Mouse (Mus musculus) spleen, adult 12 weeks (tissue): ENCODE results near the gene Nav2.

ENCODE experiments used
- DNase-seq: peaks from one replicate; pipeline ENCODE4 v3.0.0; 2022; ENCODE audit warnings: low spot score

Nav2 gene

GRCm38 (mm10) chr7:49522411-49523114 lies 614.0 kb downstream of the Nav2 start:
- no peak for DNase-seq

DNA sequence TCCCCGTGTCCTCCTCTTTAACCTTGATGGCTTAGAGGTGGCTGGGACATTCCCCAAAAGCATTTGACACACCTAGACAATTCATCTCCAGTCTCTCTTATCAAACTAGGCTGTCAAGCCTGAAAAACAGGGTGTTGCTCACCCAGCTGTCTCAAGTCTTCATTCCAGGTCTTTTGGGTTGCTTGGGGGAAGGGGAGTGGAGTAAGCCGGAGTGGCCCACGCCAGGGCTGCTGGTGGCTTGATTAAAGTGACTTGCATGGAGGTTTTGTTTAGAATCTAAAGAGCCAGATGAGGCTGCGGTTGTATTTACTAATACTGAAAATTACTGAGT lies 614.6 kb downstream of the Nav2 start:
- no peak for DNase-seq

DNA sequence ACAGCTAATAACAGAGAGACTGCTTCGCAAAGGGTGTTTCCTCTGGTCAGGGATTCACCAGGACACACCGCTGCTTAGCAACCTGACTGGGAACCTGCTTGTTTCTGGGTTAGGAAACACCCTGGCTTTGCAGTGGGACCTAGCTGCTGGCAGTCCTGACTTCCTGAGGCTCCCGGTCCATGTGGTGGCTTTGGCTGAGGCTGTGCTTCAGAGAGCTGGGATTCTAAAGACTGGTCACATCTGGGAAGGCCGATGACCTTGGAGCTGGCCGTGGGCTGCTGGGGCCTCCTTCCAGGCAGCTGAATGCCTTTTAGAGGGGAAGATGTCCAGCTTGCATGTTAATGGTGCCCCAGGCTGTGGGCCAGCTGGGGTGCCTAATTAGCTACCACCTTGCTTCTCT lies 615.2 kb downstream of the Nav2 start:
- no peak for DNase-seq

GRCm38 (mm10) chr7:49525348-49526100 lies 617.0 kb downstream of the Nav2 start:
- no peak for DNase-seq

DNA sequence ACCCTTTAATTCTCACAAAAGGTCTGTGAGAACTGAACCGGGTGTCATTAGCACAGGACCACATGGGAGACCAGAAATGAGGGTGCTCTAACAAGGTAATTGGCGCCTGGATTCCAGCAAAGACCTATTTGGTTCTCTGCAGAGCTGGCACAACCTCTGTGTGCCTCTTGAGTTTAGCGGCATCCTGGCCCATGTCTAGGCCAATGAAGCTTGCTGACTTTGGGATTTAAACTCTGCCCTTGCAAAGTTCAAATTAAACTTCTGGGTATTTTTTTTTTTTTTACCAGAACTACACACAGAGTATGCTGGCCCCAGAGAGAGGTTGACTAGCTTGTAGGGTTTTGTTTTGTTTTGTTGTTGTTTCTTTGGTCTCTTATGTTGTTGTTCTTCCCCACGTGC lies 617.6 kb downstream of the Nav2 start:
- no peak for DNase-seq

- no peak for DNase-seq
Observed at GRCm38 (mm10) chr7:49527495-49527894, 619.0 kb downstream of the Nav2 start.

DNA sequence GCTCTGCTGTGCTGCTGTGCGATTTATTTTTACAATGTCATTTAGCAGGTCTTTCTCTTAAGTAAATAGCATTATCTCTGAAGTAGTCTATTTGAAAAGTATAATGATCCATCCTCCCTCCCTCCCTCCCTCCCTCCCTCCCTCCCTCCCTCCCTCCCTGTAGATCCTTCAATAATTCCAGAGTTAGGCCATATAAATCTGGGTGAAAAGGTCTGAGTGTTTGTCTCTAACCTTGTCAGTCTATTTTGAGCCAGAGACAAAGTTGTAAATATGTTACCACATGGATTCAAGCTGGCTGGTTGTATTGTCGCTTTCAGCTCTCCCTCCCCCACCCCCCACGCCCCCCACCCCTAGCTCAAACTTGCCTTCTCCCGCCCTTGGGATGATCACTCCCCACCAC lies 619.4 kb downstream of the Nav2 start:
- no peak for DNase-seq

DNA sequence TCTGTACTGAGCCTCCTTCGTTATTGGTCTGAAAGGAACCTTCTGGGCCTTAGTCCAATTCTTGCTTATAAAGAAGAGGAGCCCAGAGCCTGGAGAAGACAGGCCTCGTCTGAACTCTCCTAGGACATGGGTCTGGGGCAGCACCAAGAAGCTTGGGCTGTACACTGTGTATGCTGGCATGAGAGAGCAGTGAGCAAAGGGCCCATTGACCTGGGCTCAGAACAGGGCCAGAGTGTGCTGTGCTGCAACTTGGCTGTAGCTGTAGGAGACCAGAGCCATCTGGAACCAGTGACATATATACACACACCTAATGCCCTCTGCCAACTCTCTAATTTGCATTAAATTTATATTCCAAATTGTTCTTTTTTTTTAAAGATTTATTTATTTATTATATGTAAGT lies 621.0 kb downstream of the Nav2 start:
- no peak for DNase-seq

GRCm38 (mm10) chr7:49533571-49533970 lies 625.1 kb downstream of the Nav2 start:
- no peak for DNase-seq

DNA sequence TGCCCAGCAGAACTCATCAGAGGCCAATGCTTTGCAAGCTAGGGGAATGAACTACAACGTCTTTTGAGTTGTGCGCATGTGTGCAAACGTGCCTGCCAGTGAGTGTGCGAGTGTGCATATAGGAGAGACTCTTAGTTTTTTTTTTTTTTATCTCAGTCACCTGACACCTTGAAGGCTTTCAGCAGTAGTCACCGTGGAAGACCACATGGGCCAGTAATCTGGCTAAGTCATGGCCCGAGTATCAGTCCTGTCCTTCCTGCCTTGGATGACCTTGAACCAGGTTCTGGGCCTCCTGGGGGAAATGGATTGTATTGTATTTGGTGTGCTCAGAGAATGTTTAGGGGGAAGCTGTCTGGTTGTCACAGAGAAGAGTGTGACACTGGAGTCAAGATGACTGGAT lies 625.7 kb downstream of the Nav2 start:
- DNase-seq = no peak

GRCm38 (mm10) chr7:49538360-49538759 lies 629.8 kb downstream of the Nav2 start:
- DNase-seq = no peak

DNA sequence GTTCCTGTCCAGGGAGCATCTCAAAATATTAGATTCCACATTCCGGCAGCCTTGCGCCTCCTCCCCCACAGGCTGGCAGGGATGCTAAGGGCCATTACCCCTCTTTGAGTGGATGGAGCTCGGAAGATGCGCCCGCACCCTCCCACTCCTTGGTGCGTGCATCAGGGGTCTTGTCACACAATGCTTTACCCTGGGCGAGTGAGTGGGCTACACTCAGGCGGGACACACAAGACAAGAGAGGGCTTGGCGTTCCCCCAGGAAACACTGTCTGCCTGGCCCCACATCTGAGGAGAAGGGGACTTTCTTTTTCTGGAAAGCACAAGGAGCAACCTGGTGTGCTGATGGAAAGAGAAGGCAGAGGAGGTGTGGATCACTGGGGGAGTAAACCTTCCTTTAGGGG lies 631.7 kb downstream of the Nav2 start:
- no peak for DNase-seq

- DNase-seq = no peak
Observed at GRCm38 (mm10) chr7:49542135-49542534, 633.6 kb downstream of the Nav2 start.

DNA sequence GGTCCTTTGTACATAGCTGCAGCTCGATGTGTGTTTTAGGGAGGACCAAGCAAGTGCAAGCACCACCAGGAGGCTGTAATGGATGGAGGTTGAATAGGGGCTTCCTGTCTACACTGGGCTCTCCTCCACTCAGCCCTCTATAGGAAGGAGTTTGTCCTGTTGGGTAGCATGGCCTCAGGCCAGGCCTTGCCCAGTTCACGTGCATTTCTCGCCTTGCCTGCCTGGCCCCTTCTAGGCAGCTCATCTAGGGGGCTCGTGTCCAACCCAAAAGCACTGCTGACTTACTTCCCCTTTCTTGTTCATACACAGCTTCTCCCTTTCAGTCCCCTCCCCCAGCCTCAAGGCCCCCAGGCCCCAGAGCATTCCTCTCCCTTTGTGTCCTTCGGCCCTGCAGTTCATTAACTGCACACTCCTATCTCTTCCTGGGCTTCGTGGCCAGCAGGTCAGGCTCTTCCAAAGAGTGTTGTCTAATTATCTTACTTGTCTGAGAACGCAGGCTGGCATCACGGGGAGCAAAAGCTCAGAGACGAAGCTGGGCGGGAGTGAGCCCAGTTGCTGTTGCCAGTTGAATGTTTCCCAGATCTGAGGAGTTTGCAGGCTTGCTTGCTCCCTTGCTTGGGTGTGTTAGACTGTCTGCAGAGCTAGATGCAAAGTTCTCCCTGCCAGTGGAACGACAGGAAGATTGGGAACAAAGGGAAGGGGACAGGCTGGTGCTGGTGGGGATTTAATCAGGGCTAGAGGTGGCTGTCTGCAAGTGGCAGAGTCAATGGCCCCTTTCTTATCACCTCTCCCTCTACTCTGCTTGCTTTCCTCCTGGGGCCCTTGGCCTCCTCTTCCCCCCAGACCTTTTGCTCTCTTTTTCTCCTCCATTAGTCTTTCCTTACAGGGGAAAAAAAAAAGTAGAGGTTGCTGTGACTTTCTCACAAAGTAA lies 636.5 kb downstream of the Nav2 start:
- no peak for DNase-seq

- no peak for DNase-seq
Observed at GRCm38 (mm10) chr7:49545706-49546097, 637.2 kb downstream of the Nav2 start.

GRCm38 (mm10) chr7:49548397-49548796 lies 639.9 kb downstream of the Nav2 start:
- no peak for DNase-seq

DNA sequence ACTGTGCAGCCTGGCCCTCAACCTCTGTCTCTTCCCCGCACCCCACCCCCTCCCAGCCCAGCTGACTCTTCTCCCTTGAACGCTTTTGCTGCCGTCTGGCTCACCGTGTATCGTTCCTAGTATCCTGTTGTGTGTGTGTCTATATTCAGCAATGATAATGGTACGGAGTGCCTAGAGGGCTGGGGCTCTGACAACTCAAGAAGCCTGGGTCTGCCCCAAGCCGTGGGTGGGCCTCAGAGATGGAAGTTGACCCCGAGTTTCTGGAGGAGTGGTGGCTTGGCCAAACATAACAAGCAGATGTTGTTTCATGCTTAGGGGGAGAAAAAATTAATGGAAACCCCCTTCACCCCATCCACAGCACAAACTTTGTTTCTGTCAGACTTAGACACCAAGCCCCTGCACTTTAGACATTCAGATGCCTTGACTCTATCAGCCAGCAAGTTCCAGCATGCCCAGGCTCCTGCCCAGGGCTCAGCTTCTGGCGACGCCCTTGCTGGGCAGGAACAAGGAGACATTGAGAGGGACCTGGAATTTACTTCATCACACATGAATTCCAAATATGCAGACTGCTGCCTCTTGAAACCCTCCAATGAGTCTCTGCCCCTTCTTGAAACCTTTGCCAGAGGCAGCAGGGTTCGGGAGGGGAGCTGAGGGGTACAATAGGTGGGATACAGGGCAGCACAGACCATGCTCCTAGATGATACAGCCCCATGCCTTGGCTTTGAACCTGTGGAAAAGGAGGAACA lies 644.9 kb downstream of the Nav2 start:
- DNase-seq = no peak

GRCm38 (mm10) chr7:49558240-49558640 lies 649.7 kb downstream of the Nav2 start:
- DNase-seq = no peak

DNA sequence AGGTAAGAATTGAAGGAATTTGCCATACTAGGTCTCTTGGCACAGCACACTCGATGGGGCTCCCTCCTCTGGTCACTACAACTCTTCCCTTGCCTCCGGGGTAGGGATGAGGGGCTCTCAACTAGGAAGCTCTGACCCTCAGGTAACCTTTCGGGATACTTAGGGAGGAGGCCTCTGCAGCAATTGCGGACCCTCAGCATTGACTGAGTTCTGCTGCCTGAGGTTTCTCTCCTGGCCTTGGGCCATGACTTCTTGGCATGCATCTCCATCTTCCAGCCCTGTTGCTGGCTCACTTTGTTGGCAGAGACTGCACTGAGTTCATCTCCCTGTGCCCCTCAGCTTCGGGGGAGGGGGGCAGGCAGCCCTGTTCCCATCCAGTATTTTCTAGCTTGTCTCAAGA lies 650.4 kb downstream of the Nav2 start:
- no peak for DNase-seq

DNA sequence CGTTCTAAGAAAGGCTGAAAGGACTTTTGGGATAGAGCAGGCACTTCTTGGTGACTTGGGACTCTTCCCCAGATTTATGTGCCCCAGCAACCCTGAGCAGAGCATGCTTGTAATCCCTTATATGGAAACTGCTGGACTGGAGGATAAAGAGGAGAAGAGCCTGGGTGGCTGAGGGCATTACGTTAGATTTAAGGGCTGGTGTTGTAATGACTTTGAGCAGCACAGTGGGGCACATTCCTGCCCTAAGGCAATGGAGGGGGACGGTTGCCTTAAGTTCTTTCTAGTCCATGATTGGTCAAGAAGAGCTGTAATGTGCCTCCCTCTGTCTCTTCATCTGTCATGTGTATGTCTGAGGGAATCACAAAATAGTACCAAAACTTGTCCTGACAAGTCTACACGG lies 651.5 kb downstream of the Nav2 start:
- DNase-seq = no peak

GRCm38 (mm10) chr7:49562404-49562803 lies 653.9 kb downstream of the Nav2 start:
- DNase-seq = no peak

DNA sequence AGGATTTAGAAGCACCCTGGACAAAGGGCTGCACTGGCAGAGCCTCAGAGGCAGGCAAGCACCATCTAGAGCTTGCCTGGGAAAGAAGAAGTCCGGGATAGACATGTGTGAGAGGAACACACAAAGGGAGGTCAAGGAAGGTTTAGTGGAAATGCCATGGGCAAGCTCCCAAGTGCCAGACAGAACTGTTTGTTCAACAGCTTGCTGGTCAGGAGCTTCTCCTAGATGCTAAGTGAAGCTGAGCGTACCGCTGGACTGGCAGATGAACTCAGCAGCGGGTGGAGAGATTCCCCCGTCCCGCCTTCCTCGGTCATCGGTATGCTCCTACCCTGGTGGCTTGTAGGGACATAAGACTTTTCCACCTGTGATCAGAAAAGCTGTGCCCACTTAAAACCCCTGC lies 654.3 kb downstream of the Nav2 start:
- DNase-seq = no peak
